ENCODE assay signal across 7 mouse cellular contexts in genomic region chr2:106694886-106695733, GRCm38 (mm10). TPM values are rescaled to one million over a fixed set of nuclear protein-coding genes. Genes with fewer than 3 reads are reported as not detected.
DNase-seq lines count a peak whose midpoint lies in the region; ATAC-seq lines count a peak whose summit lies in the region.

No protein-coding gene starts in this region.

- H3K27ac ChIP-seq in hindbrain, embryonic 15.5 days (replicated peaks): peak overlapping the region; percentile 98
- H3K27ac ChIP-seq in limb, embryonic 13.5 days: peak overlapping the region; percentile 98
- peak overlapping the region; percentile 99 for H3K27ac ChIP-seq in midbrain, embryonic 15.5 days

- no peaks in the 10 kb centered on the region for H3K36me3 ChIP-seq in hindbrain, embryonic 15.5 days
- H3K36me3 ChIP-seq in limb, embryonic 13.5 days: peaks cover 10% of the 10 kb centered on the region
- H3K36me3 ChIP-seq in midbrain, embryonic 15.5 days (replicated peaks): no peaks in the 10 kb centered on the region

- H3K27me3 ChIP-seq in hindbrain, embryonic 15.5 days: no peaks in the 10 kb centered on the region
- no peaks in the 10 kb centered on the region for H3K27me3 ChIP-seq in limb, embryonic 13.5 days
- H3K27me3 ChIP-seq in midbrain, embryonic 15.5 days (replicated peaks): no peaks in the 10 kb centered on the region

- H3K9ac ChIP-seq in hindbrain, embryonic 15.5 days: peak overlapping the region; percentile 99
- peak overlapping the region; percentile 97 for H3K9ac ChIP-seq in limb, embryonic 13.5 days
- peak overlapping the region; percentile 92 for H3K9ac ChIP-seq in midbrain, embryonic 15.5 days

- 0% methylated on average over 38 of the region's 41 CpGs for WGBS in hindbrain, embryonic 15.5 days
- WGBS in limb, embryonic 13.5 days: under 1% methylated on average over 29 of the region's 41 CpGs
- WGBS in midbrain, embryonic 15.5 days: under 1% methylated on average over 41 of the region's 41 CpGs

- peak overlapping the region; percentile 88 for H3K4me3 ChIP-seq in hindbrain, embryonic 15.5 days
- H3K4me3 ChIP-seq in limb, embryonic 13.5 days: peak overlapping the region; percentile 85
- H3K4me3 ChIP-seq in midbrain, embryonic 15.5 days: peak overlapping the region; percentile 86

- peak overlapping the region; percentile 94 for H3K4me2 ChIP-seq in hindbrain, embryonic 15.5 days
- peak overlapping the region; percentile 96 for H3K4me2 ChIP-seq in limb, embryonic 13.5 days (replicated peaks)
- peak overlapping the region; percentile 87 for H3K4me2 ChIP-seq in midbrain, embryonic 15.5 days

- peak; percentile 67 for DNase-seq in adrenal gland, postnatal 10 days
- peak; percentile 54 for DNase-seq in cerebellum, adult 8-10 months
- peak; percentile 20 to 39 for DNase-seq in urinary bladder, postnatal 36 days (ENCODE audit: low spot score in 2 of 2)

- ATAC-seq in frontal cortex, adult (ENCODE audit: low TSS enrichment): peak; percentile 42
- peak; percentile 71 for ATAC-seq in hindbrain, embryonic 15.5 days (ENCODE audit: low FRiP score, low read depth)
- peak; percentile 34; the same call in 1 of the 2 replicates for ATAC-seq in limb, embryonic 13.5 days (ENCODE audit: low FRiP score, low read depth)
- ATAC-seq in midbrain, embryonic 15.5 days (replicated peaks): peak; percentile 41

- no peaks in the 10 kb centered on the region for H3K9me3 ChIP-seq in hindbrain, embryonic 15.5 days
- no peaks in the 10 kb centered on the region for H3K9me3 ChIP-seq in limb, embryonic 13.5 days
- no peaks in the 10 kb centered on the region for H3K9me3 ChIP-seq in midbrain, embryonic 15.5 days

- peaks cover 44% of the 10 kb centered on the region for H3K4me1 ChIP-seq in hindbrain, embryonic 15.5 days (replicated peaks)
- H3K4me1 ChIP-seq in limb, embryonic 13.5 days: peaks cover 39% of the 10 kb centered on the region
- peaks cover 46% of the 10 kb centered on the region for H3K4me1 ChIP-seq in midbrain, embryonic 15.5 days

RNA-seq across cellular contexts. Expression of gene Mpped2, which starts 2.0 kb away (rescaled TPM):
- 10 to 100 TPM; 20.3 to 27.4 TPM for total RNA-seq in adrenal gland, postnatal 10 days (2021)
- polyA plus RNA-seq in hindbrain, embryonic 15.5 days (2015; fragmentation: Nextera tagmentation; extraction: Ambion mirVana): 130 and 149 TPM in 2 replicates
- polyA plus RNA-seq in limb, embryonic 13.5 days (2015; fragmentation: Nextera tagmentation; extraction: Ambion mirVana): 130 and 135 TPM in 2 replicates
- polyA plus RNA-seq in midbrain, embryonic 15.5 days (2015; fragmentation: Nextera tagmentation; extraction: Ambion mirVana): 150 and 159 TPM in 2 replicates

Comparison
In these comparisons a context has a peak if more than half of its experiments do, and no peak if none do; other contexts are left out.
1. Peak in every context shown above with its lines: DNase-seq, ATAC-seq, H3K4me3 ChIP-seq and H3K27ac ChIP-seq.